Mouse (Mus musculus): ENCODE results near the gene Zfp97.
"Not testable (repeated sequence)": the region's sequence is repeated elsewhere in the genome, so short reads cannot be mapped to it uniquely, and the experiment has no call there.

Zfp97 gene

DNA sequence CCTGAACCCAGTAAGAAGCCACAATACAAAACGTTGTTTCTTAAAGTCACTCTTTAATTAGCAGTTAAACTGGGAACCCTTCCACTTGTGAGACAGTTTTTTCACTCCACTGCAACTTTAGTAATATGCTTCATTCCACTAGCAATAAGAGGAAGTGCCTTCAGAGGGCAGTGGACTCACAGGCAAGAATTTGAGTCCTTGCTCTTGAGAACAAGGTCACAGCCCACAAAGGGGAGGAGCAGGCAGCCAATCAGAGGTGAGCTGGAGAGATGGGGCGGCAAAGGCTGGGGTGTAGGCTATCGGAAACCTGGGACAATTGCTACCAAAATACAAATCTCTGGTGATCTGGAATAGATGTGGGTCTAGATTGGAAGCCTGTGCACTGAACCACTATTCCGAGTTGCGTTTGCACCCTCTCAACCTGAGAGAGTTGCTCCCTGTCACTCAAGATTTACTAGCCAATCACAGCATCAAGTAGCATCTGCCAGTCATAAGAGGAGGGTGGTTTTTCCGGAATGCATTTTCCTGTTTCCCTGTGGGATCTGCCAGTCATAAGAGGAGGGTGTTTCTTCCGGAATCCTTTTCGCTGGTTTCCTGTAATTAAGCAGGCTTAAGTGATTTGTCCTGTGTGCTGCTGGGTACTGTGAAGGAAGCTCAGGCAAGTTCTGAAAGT is at the start of gene Zfp97:
Gene Zfp97, plus strand, starts transcription at position 586 of the 673 bp plus-strand sequence.
- in situ Hi-C loops (cut with MboI, MseI), result loop anchor here (5.0 to 25.0 kb wide), 2 partner anchors 61 to 541 kb away; no protein-coding TSS in a partner anchor

DNA sequence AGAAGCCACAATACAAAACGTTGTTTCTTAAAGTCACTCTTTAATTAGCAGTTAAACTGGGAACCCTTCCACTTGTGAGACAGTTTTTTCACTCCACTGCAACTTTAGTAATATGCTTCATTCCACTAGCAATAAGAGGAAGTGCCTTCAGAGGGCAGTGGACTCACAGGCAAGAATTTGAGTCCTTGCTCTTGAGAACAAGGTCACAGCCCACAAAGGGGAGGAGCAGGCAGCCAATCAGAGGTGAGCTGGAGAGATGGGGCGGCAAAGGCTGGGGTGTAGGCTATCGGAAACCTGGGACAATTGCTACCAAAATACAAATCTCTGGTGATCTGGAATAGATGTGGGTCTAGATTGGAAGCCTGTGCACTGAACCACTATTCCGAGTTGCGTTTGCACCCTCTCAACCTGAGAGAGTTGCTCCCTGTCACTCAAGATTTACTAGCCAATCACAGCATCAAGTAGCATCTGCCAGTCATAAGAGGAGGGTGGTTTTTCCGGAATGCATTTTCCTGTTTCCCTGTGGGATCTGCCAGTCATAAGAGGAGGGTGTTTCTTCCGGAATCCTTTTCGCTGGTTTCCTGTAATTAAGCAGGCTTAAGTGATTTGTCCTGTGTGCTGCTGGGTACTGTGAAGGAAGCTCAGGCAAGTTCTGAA is 57.7 kb downstream of the Zfp97 start:
- in situ Hi-C loops (cut with MboI, MseI), result not testable (repeated sequence)

DNA sequence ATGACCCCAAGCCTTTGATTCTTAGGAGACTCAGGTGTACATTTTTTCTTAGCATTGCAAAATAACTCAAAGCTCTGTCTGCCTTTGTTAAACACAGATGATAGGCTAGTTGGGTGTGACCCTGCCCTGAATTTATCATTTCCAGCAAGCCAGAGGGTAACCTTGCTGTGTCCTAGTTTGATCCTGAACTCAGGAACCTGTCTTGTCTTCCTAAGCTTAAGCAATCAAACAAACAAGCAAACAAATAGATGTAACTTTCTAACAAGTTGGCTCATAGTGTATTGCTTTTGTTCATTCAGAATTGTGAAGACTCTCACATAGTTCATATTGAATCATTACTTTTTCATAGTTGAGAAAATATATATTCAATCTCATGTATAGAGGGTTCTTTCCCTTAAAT is 73.5 kb downstream of the Zfp97 start:
- in situ Hi-C loops (cut with MboI, MseI), result not testable (repeated sequence)

DNA sequence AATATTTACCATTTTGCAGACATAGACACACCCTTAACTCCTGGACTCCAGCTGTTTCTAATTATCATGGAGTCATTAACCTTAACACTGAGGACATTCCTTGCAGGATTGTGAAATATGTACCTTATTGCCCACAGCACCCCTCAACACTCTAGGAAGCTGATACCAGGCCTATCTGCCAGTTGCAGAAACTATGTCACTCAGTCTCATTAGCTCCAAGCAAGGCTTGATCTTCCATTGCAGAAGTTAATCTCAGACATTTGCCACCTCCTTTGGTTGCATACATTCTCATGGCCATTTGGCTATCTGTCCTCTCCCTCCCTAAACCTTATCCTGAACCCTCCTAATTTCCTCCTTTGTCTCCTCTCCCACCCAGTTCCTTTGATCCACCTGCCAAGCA is 74.0 kb downstream of the Zfp97 start:
- in situ Hi-C loops (cut with MboI, MseI), result no loop called here

DNA sequence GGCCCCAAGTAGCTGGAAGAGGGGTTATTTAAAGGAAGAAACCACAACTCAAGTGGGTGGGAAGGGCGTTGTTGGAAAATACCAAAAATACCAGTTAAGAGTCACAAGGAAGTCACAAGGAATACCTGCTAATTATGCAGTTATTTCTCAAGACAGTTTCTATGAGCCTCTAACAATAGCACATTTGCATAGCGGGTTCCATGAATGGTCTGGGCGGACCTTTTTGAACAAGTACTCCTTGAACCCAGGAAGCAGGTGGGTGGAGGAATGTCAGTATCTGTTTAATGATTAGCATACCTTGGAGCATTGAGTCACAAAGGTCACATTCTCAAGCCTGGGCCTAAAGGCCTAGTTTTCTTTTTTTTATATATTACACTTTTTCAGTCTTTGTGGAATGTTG is 74.9 kb downstream of the Zfp97 start:
- in situ Hi-C loops (cut with MboI, MseI), result not testable (repeated sequence)
